Mouse (Mus musculus) heart, adult 2 months (tissue): ENCODE results near the gene Dyx1c1.

Experiments used
- CTCF ChIP-seq: fragments of 200-600 bp; IDR thresholded peaks from 2 replicates; pipeline ENCODE4 v1.8.1; 2022; ENCODE audit warnings: antibody characterized with exemption, mild to moderate bottlenecking, moderate library complexity
- EP300 ChIP-seq: fragments of 200-500 bp; IDR thresholded peaks from 2 replicates; pipeline ENCODE4 v1.6.1; 2011; ENCODE audit warnings: low read depth, low read length, control low read depth; ENCODE audit not compliant: insufficient read depth
- POLR2A ChIP-seq: fragments of 200-500 bp; IDR thresholded peaks from 2 replicates; pipeline ENCODE4 v1.6.1; 2011; ENCODE audit warnings: mild to moderate bottlenecking, low read depth, low read length, control low read depth; ENCODE audit not compliant: insufficient read depth

DNA sequence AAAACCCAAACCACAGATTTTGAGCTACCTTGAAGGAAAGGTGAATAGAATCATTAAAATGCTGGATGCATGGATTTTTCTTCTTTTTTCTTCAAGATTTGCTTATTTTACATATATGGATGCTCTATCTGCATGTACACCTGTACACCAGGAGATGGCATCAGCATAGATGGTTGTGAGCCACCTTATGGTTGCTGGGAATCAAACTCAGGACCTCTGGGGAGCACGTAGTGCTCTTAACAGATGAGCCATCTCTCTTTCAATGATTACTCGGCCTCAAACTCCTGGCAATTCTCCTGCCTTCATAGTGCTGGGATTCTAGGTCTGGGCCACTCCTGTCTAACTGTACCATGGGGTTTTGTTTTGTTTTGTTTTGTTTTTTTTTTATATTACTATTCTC is 24.5 kb downstream of the Dyx1c1 start:
- TF ChIP-seq POLR2A (no peak), CTCF (no peak), EP300 (no peak)
